Mouse (Mus musculus) neutrophil, adult 5-6 weeks (primary cell): ENCODE measurements around the gene Vmn2r61. TPM values are rescaled to one million over a fixed set of nuclear protein-coding genes. Genes with fewer than 3 reads are reported as not detected.

Experiments used
- ATAC-seq: fragments of 151-379, 151-347 bp; 2 replicates; pipeline ENCODE4 v1.8.0; 2017; ENCODE audit warnings: mild to moderate bottlenecking, moderate TSS enrichment; ENCODE audit not compliant: insufficient number of reproducible peaks, poor library complexity, low FRiP score, severe bottlenecking; ENCODE audit errors: extremely low read depth
- total RNA-seq: library from RNA; stranded (forward); fragments of 200-1000 nt; gene quantifications from 2 replicates; pipeline ENCODE4 v1.2.3, GENCODE M21; 2017

Gene Vmn2r61
- not detected in 2 replicates for total RNA-seq

- ATAC-seq: no peak
Observed at GRCm38 (mm10) chr7:42259753-42260152, at the start of gene Vmn2r61. Vmn2r61 (plus strand) TSS chr7:42260053.

Other genes with a start within 250 kb of the Vmn2r61 start
- gene Vmn2r59, start 201.0 kb upstream of the Vmn2r61 start, total RNA-seq: under 0.01 and 0.12 TPM in 2 replicates
- under 0.01 and 0.12 TPM in 2 replicates for gene Vmn2r60, start 152.3 kb upstream of the Vmn2r61 start, total RNA-seq
- not detected in 2 replicates for gene 4933421I07Rik, start 188.1 kb downstream of the Vmn2r61 start, total RNA-seq
- 13.1 and 15.0 TPM in 2 replicates for gene Zfp141, start 245.7 kb downstream of the Vmn2r61 start, total RNA-seq